33 mouse cellular contexts compared by ENCODE assay signal in the genomic region with DNA sequence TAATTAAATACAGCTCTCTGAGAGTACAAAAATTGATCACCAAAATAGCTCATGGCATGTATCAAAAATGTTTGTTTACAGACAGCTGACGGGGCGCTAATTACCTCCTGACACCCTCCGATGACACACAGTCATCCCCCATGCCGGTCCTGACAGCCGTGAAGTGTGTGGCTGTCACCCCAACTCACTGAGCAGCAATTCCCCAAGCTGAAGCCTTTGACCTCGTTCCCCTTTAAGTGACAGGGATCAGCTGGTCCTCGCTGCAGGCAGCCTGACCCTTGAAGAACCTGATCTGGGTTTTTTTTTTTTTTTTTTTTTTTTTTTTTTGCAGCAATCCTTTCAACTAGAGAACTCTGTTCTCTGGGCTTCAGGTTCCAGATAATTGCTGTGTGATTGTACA. TPM values are rescaled to one million over a fixed set of nuclear protein-coding genes. Genes with fewer than 3 reads are reported as not detected.
A peak's percentile ranks its signal among the peaks of the same experiment; 100 is the strongest.
DNase-seq lines count a peak whose midpoint lies in the region; ATAC-seq lines count a peak whose summit lies in the region.
"Had no signal": no experiment of that assay in that cellular context is flagged by ENCODE, and none has a peak within 500 bp of the region (broad histone marks: within the 10 kb centered on the region; RNA-seq: fewer than 3 reads in every experiment).

No protein-coding gene starts in this region.

- peak overlapping the region; percentile 9; the same call in 1 of the 2 replicates for H3K27ac ChIP-seq in forebrain, embryonic 12.5 days
- H3K27ac ChIP-seq in forebrain, embryonic 14.5 days (ENCODE audit: low read depth, low read length), result no peak overlapping the region
- no peak overlapping the region for H3K27ac ChIP-seq in midbrain, embryonic 10.5 days (replicated peaks)
- no peak overlapping the region for H3K27ac ChIP-seq in midbrain, embryonic 15.5 days
- no peak overlapping the region for H3K27ac ChIP-seq in embryonic facial prominence, embryonic 11.5 days (replicated peaks; ENCODE audit: low read depth, low read length)
- H3K27ac ChIP-seq: embryonic facial prominence, embryonic 13.5 days; forebrain, embryonic 13.5 days; heart, embryonic 10.5 days; heart, embryonic 13.5 days; hindbrain, embryonic 15.5 days had no signal

- peaks cover 11% of the 10 kb centered on the region for H3K27me3 ChIP-seq in forebrain, embryonic 12.5 days
- no peaks in the 10 kb centered on the region for H3K27me3 ChIP-seq in forebrain, embryonic 14.5 days (replicated peaks; ENCODE audit: control insufficient read depth, insufficient read depth, low read length)
- peaks cover 37% of the 10 kb centered on the region for H3K27me3 ChIP-seq in midbrain, embryonic 10.5 days (ENCODE audit: low read depth, poor library complexity, severe bottlenecking)
- H3K27me3 ChIP-seq in midbrain, embryonic 15.5 days (replicated peaks), result no peaks in the 10 kb centered on the region
- H3K27me3 ChIP-seq in embryonic facial prominence, embryonic 11.5 days (ENCODE audit: control insufficient read depth, insufficient read depth, low read length), result no peaks in the 10 kb centered on the region
- H3K27me3 ChIP-seq: forebrain, embryonic 13.5 days; hindbrain, embryonic 15.5 days had no signal

- H3K36me3 ChIP-seq in forebrain, embryonic 12.5 days (replicated peaks), result no peaks in the 10 kb centered on the region
- H3K36me3 ChIP-seq in forebrain, embryonic 14.5 days (ENCODE audit: control insufficient read depth, insufficient read depth, low read length), result no peaks in the 10 kb centered on the region
- H3K36me3 ChIP-seq in midbrain, embryonic 10.5 days, result no peaks in the 10 kb centered on the region
- no peaks in the 10 kb centered on the region for H3K36me3 ChIP-seq in midbrain, embryonic 15.5 days (replicated peaks)
- H3K36me3 ChIP-seq in embryonic facial prominence, embryonic 11.5 days (replicated peaks; ENCODE audit: control insufficient read depth, insufficient read depth, low read depth, low read length), result no peaks in the 10 kb centered on the region
- H3K36me3 ChIP-seq: embryonic facial prominence, embryonic 13.5 days; heart, embryonic 10.5 days; heart, embryonic 13.5 days; hindbrain, embryonic 15.5 days had no signal

- no peaks in the 10 kb centered on the region for H3K9me3 ChIP-seq in forebrain, embryonic 12.5 days
- no peaks in the 10 kb centered on the region for H3K9me3 ChIP-seq in forebrain, embryonic 14.5 days (replicated peaks; ENCODE audit: control insufficient read depth, low read length)
- H3K9me3 ChIP-seq in midbrain, embryonic 10.5 days (replicated peaks), result no peaks in the 10 kb centered on the region
- no peaks in the 10 kb centered on the region for H3K9me3 ChIP-seq in midbrain, embryonic 15.5 days
- H3K9me3 ChIP-seq in embryonic facial prominence, embryonic 11.5 days (replicated peaks; ENCODE audit: control insufficient read depth, low read length), result no peaks in the 10 kb centered on the region
- H3K9me3 ChIP-seq: embryonic facial prominence, embryonic 13.5 days; forebrain, embryonic 13.5 days; heart, embryonic 10.5 days; heart, embryonic 13.5 days; hindbrain, embryonic 15.5 days had no signal

- H3K9ac ChIP-seq in forebrain, embryonic 12.5 days, result no peak overlapping the region
- no peak overlapping the region for H3K9ac ChIP-seq in forebrain, embryonic 14.5 days (ENCODE audit: low read length)
- H3K9ac ChIP-seq in midbrain, embryonic 15.5 days, result no peak overlapping the region
- H3K9ac ChIP-seq in embryonic facial prominence, embryonic 11.5 days (replicated peaks; ENCODE audit: low read length), result no peak overlapping the region
- H3K9ac ChIP-seq: embryonic facial prominence, embryonic 13.5 days; forebrain, embryonic 13.5 days; forebrain, postnatal 0 days; heart, embryonic 13.5 days; hindbrain, embryonic 15.5 days had no signal

- no peak for DNase-seq in forebrain, embryonic 14.5 days (ENCODE audit: low spot score)
- peak; percentile 33 for DNase-seq in midbrain, embryonic 10.5 days (ENCODE audit: low spot score)
- DNase-seq in embryo, embryonic 11 days, result peak; percentile 44
- DNase-seq in embryonic facial prominence, embryonic 11.5 days (ENCODE audit: low spot score), result peak; percentile 26
- DNase-seq in right cerebral cortex, postnatal 36 days (ENCODE audit: low spot score in 2 of 2), result no peak
- DNase-seq in urinary bladder, postnatal 10 days (ENCODE audit: low spot score), result no peak
- DNase-seq: adrenal gland, adult 8-10 months; adrenal gland, postnatal 25 days; cerebellum, adult 11-12 months; cerebellum, adult 8-10 months; cerebellum, postnatal 10 days; cerebellum, postnatal 36 days; forebrain, postnatal 0 days; gastrocnemius, postnatal 25 days; heart, adult 18-20 months; heart, postnatal 14 days; heart, postnatal 4 days had no signal

- H3K4me3 ChIP-seq in forebrain, embryonic 12.5 days (replicated peaks), result no peak overlapping the region
- no peak overlapping the region for H3K4me3 ChIP-seq in forebrain, embryonic 14.5 days (ENCODE audit: low read depth, low read length)
- no peak overlapping the region for H3K4me3 ChIP-seq in midbrain, embryonic 10.5 days
- no peak overlapping the region for H3K4me3 ChIP-seq in midbrain, embryonic 15.5 days
- H3K4me3 ChIP-seq in embryonic facial prominence, embryonic 11.5 days (ENCODE audit: low read depth, low read length), result no peak overlapping the region
- H3K4me3 ChIP-seq: embryonic facial prominence, embryonic 13.5 days; erythroblast, embryonic 14.5 days; forebrain, embryonic 13.5 days; heart, embryonic 10.5 days; heart, embryonic 13.5 days; hindbrain, embryonic 15.5 days had no signal

- 55% methylated on average over 7 of the region's 7 CpGs for WGBS in forebrain, embryonic 12.5 days
- 61% methylated on average over 7 of the region's 7 CpGs for WGBS in forebrain, embryonic 14.5 days
- 52% methylated on average over 7 of the region's 7 CpGs for WGBS in midbrain, embryonic 10.5 days
- WGBS in midbrain, embryonic 15.5 days, result 50% methylated on average over 7 of the region's 7 CpGs
- WGBS in embryonic facial prominence, embryonic 11.5 days, result 24% methylated on average over 7 of the region's 7 CpGs

- no peak for ATAC-seq in forebrain, embryonic 12.5 days (ENCODE audit: low FRiP score)
- ATAC-seq in forebrain, embryonic 14.5 days, result no peak
- ATAC-seq in midbrain, embryonic 15.5 days (replicated peaks), result no peak
- ATAC-seq in embryonic facial prominence, embryonic 11.5 days (replicated peaks; ENCODE audit: insufficient number of reproducible peaks, low FRiP score, low TSS enrichment, low read depth), result no peak
- ATAC-seq: activated CD4-positive, CD25-positive, alpha-beta regulatory T cell, adult 4 months; forebrain, embryonic 13.5 days; forebrain, postnatal 0 days; intestine, postnatal 0 days had no signal

- H3K4me2 ChIP-seq in forebrain, embryonic 12.5 days, result no peak overlapping the region
- H3K4me2 ChIP-seq in forebrain, embryonic 14.5 days (ENCODE audit: low read length), result no peak overlapping the region
- no peak overlapping the region for H3K4me2 ChIP-seq in midbrain, embryonic 15.5 days
- H3K4me2 ChIP-seq in embryonic facial prominence, embryonic 11.5 days (ENCODE audit: low read depth, low read length), result no peak overlapping the region
- H3K4me2 ChIP-seq: embryonic facial prominence, embryonic 13.5 days; forebrain, embryonic 13.5 days; heart, embryonic 13.5 days; hindbrain, embryonic 15.5 days had no signal

- peaks cover 12% of the 10 kb centered on the region for H3K4me1 ChIP-seq in forebrain, embryonic 12.5 days
- H3K4me1 ChIP-seq in forebrain, embryonic 14.5 days (ENCODE audit: control insufficient read depth, insufficient read depth, low read length), result peaks cover 9% of the 10 kb centered on the region
- peaks cover 18% of the 10 kb centered on the region for H3K4me1 ChIP-seq in midbrain, embryonic 10.5 days
- peaks cover 11% of the 10 kb centered on the region; the same call in 1 of the 2 replicates for H3K4me1 ChIP-seq in midbrain, embryonic 15.5 days
- H3K4me1 ChIP-seq in embryonic facial prominence, embryonic 11.5 days (ENCODE audit: control insufficient read depth, insufficient read depth, low read length), result no peaks in the 10 kb centered on the region
- H3K4me1 ChIP-seq: heart, embryonic 13.5 days had no signal

RNA-seq across cellular contexts. Expression of gene Foxi2, which starts 58.5 kb away (rescaled TPM):
- polyA plus RNA-seq in forebrain, embryonic 12.5 days (2016; fragmentation: Nextera tagmentation; extraction: Ambion mirVana), result 0.14 TPM in 1 of 2 replicates, not detected in the other
- not detected in 2 replicates for polyA plus RNA-seq in forebrain, embryonic 14.5 days (2014; fragmentation: Nextera tagmentation; extraction: Ambion mirVana)
- polyA plus RNA-seq in midbrain, embryonic 10.5 days (2016; fragmentation: Nextera tagmentation; extraction: Ambion mirVana), result 1.8 and 3.8 TPM in 2 replicates
- polyA plus RNA-seq in midbrain, embryonic 15.5 days (2015; fragmentation: Nextera tagmentation; extraction: Ambion mirVana), result 0.06 TPM in 1 of 2 replicates, not detected in the other
- 0.93 and 0.97 TPM in 2 replicates for polyA plus RNA-seq in embryonic facial prominence, embryonic 11.5 days (2014; fragmentation: Nextera tagmentation; extraction: Ambion mirVana)
- polyA plus RNA-seq: activated CD4-positive, CD25-positive, alpha-beta regulatory T cell, adult 4 months; brain, embryonic 14.5 days; cortical plate, adult 2 months; erythroblast, embryonic 14.5 days; forebrain, embryonic 13.5 days; gonadal fat pad, adult 2 months; heart, embryonic 13.5 days; heart, embryonic 16.5 days; intestine, embryonic 14.5 days; intestine, postnatal 0 days had no signal

RNA-seq across cellular contexts. Expression of gene Clrn3, which starts 59.8 kb away (rescaled TPM):
- not detected in 2 replicates for polyA plus RNA-seq in forebrain, embryonic 12.5 days (2016; fragmentation: Nextera tagmentation; extraction: Ambion mirVana)
- not detected in 2 replicates for polyA plus RNA-seq in forebrain, embryonic 14.5 days (2014; fragmentation: Nextera tagmentation; extraction: Ambion mirVana)
- not detected in 2 replicates for polyA plus RNA-seq in midbrain, embryonic 10.5 days (2016; fragmentation: Nextera tagmentation; extraction: Ambion mirVana)
- polyA plus RNA-seq in midbrain, embryonic 15.5 days (2015; fragmentation: Nextera tagmentation; extraction: Ambion mirVana), result not detected in 2 replicates
- polyA plus RNA-seq in embryonic facial prominence, embryonic 11.5 days (2014; fragmentation: Nextera tagmentation; extraction: Ambion mirVana), result not detected in 2 replicates
- polyA plus RNA-seq: activated CD4-positive, CD25-positive, alpha-beta regulatory T cell, adult 4 months; brain, embryonic 14.5 days; cortical plate, adult 2 months; embryonic facial prominence, embryonic 13.5 days; erythroblast, embryonic 14.5 days; forebrain, embryonic 13.5 days; forebrain, postnatal 0 days; frontal cortex, adult 2 months; heart, embryonic 10.5 days; heart, embryonic 13.5 days; hindbrain, embryonic 15.5 days had no signal

Comparison
In these comparisons a context has a peak if more than half of its experiments do, and no peak if none do; other contexts are left out.
1. DNase-seq: peak in midbrain, embryonic 10.5 days (single experiment), embryo, embryonic 11 days (single experiment) and embryonic facial prominence, embryonic 11.5 days (single experiment); none in forebrain, embryonic 14.5 days (single experiment), right cerebral cortex, postnatal 36 days (0 of 2) and urinary bladder, postnatal 10 days (single experiment).